Mouse (Mus musculus) brain, embryonic 14.5 days (tissue): ENCODE measurements around the gene Gm9821.

Experiments
- CTCF ChIP-seq: fragments of 200-500 bp; IDR thresholded peaks from 2 replicates; pipeline ENCODE4 v1.5.1; 2012; ENCODE audit warnings: inconsistent platforms, mild to moderate bottlenecking, moderate library complexity, borderline replicate concordance; ENCODE audit not compliant: insufficient read depth, insufficient read length; ENCODE audit errors: extremely low read depth
- POLR2A ChIP-seq: fragments of 200-500 bp; IDR thresholded peaks from 2 replicates; pipeline ENCODE4 v1.6.1; 2012; ENCODE audit warnings: mild to moderate bottlenecking, inconsistent platforms, borderline replicate concordance; ENCODE audit not compliant: poor library complexity, insufficient read depth, insufficient read length, severe bottlenecking; ENCODE audit errors: extremely low read depth

DNA sequence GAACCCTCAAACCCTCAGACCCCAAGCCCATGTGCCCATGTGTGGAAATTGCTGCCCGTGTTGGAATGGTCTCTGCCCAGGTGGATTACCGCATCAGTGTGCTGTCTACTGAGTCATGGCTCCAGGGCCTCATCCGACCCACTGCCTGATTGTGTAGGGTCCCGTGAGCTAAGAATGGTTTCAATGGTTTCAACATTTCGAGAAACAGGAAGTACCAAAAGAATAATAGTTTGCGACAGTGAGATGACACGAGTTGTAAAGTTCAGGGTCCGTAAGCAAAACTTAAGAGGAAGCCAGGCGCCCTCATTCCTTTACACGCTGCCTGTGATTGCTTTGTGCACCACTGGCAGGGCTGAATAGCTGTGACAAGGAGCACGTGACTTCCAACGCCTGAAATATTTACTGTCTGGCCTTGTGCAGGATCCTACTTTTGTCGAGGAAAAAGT, 26.6 kb downstream of the Gm9821 start:
- TF ChIP-seq POLR2A (no peak), CTCF (no peak)
